In genomic region chr8:122475580-122476320, GRCm38 (mm10) we compare ENCODE assay signal across 8 mouse cellular contexts. TPM values are rescaled to one million over a fixed set of nuclear protein-coding genes. Genes with fewer than 3 reads are reported as not detected.
A peak's percentile ranks its signal among the peaks of the same experiment; 100 is the strongest.
DNase-seq lines count a peak whose midpoint lies in the region; ATAC-seq lines count a peak whose summit lies in the region.

Rnf166 (minus strand) TSS chr8:122476064.
Ctu2 (plus strand) TSS chr8:122476143.

- DNase-seq in ZHBTc4 (ENCODE audit: low read depth, low spot score) = peak; percentile 97
- DNase-seq in gastrocnemius, adult 8-10 months (ENCODE audit: low spot score in 2 of 2) = peak; percentile 76 to 81
- peak; percentile 47 for DNase-seq in hindlimb bud, embryonic 11.5 days (ENCODE audit: extremely low spot score, low read depth, low spot score)
- peak; percentile 82 to 87 for DNase-seq in left cerebral cortex, adult 8-10 months (ENCODE audit: low spot score in 2 of 2)
- DNase-seq in right cerebral cortex, postnatal 10 days (ENCODE audit: low spot score in 2 of 2) = peak; percentile 94 to 96
- DNase-seq in urinary bladder, postnatal 25 days (ENCODE audit: low spot score) = peak; percentile 95

- H3K4me1 ChIP-seq in megakaryocyte, embryonic 14.5 days = peaks cover 68% of the 10 kb centered on the region

- peak within 1 kb of the TSS; percentile 91 for H3K4me3 ChIP-seq in megakaryocyte, embryonic 14.5 days (replicated peaks)

- peaks cover 68% of the 10 kb centered on the region for H3K36me3 ChIP-seq in megakaryocyte, embryonic 14.5 days (replicated peaks; ENCODE audit: low read length)

- H3K27me3 ChIP-seq in megakaryocyte, embryonic 14.5 days (replicated peaks) = no peaks in the 10 kb centered on the region

- no peaks in the 10 kb centered on the region for H3K9me3 ChIP-seq in megakaryocyte, embryonic 14.5 days

- peak; percentile 51 for ATAC-seq in common myeloid progenitor, adult 5-6 weeks (replicated peaks; ENCODE audit: low read depth, poor library complexity, severe bottlenecking)

RNA-seq across cellular contexts. Expression of gene Rnf166, which starts in this region (rescaled TPM):
- total RNA-seq in common myeloid progenitor, adult 5-6 weeks (2017) = 28.9 and 31.6 TPM in 2 replicates
- total RNA-seq in gastrocnemius, adult 8-10 months (2022) = 10 to 100 TPM; 29.9 to 37.5 (median 32.4) TPM
- total RNA-seq in left cerebral cortex, adult 8-10 months (2022) = 10 to 100 TPM; 33.2 to 39.7 (median 37.7) TPM
- polyA plus RNA-seq in megakaryocyte, embryonic 14.5 days (2012; ENCODE audit: insufficient read depth, low replicate concordance) = 86.9 and 219 TPM in 2 replicates

RNA-seq across cellular contexts. Expression of gene Ctu2, which starts in this region (rescaled TPM):
- 7.8 and 26.5 TPM in 2 replicates for total RNA-seq in common myeloid progenitor, adult 5-6 weeks (2017)
- total RNA-seq in gastrocnemius, adult 8-10 months (2022) = 1 to 10 TPM; 6.1 to 7.2 (median 6.7) TPM
- 10 to 100 TPM; 21.3 to 27.5 (median 22.6) TPM for total RNA-seq in left cerebral cortex, adult 8-10 months (2022)
- polyA plus RNA-seq in megakaryocyte, embryonic 14.5 days (2012; ENCODE audit: insufficient read depth, low replicate concordance) = 40.5 and 70.3 TPM in 2 replicates

Comparison
In these comparisons a context has a peak if more than half of its experiments do, and no peak if none do; other contexts are left out.
1. Peak in every context shown above with its lines: DNase-seq, ATAC-seq and H3K4me3 ChIP-seq.
2. DNase-seq: peak in every context shown above with its lines; median percentile 97 in ZHBTc4; 95 in right cerebral cortex, postnatal 10 days; 95 in urinary bladder, postnatal 25 days; 84 in left cerebral cortex, adult 8-10 months; 78 in gastrocnemius, adult 8-10 months; 47 in hindlimb bud, embryonic 11.5 days.